Mouse (Mus musculus) stomach, embryonic 14.5 days (tissue): ENCODE data around the gene Gatad2b. TPM values are rescaled to one million over a fixed set of nuclear protein-coding genes. Genes with fewer than 3 reads are reported as not detected.
A peak's percentile ranks its signal among the peaks of the same experiment; 100 is the strongest.

Source experiments
- ATAC-seq: fragments of 200-750 bp; cut with Nextera tagmentation; 2 replicates; pipeline ENCODE4 v1.8.0; 2017; ENCODE audit warnings: low read depth, moderate TSS enrichment; ENCODE audit not compliant: insufficient number of reproducible peaks, insufficient read depth, low FRiP score
- H3K27ac ChIP-seq: fragments of 300-500 bp; sonication (generic); 2 replicates; pipeline ENCODE4 v1.5.1; 2014; ENCODE audit warnings: mild to moderate bottlenecking, low read length, moderate library complexity, mixed read lengths
- H3K27me3 ChIP-seq: fragments of 300-500 bp; sonication (generic); 2 replicates; pipeline ENCODE4 v1.6.1; 2014; ENCODE audit warnings: low read length, control low read depth, mixed read lengths; ENCODE audit not compliant: control insufficient read depth, insufficient read depth
- H3K36me3 ChIP-seq: fragments of 300-500 bp; sonication (generic); 2 replicates; pipeline ENCODE4 v1.6.1; 2014; ENCODE audit warnings: mild to moderate bottlenecking, control low read depth, low read length, moderate library complexity, mixed read lengths; ENCODE audit not compliant: control insufficient read depth, insufficient read depth
- H3K4me1 ChIP-seq: fragments of 300-500 bp; sonication (generic); 2 replicates; pipeline ENCODE4 v1.6.1; 2014; ENCODE audit warnings: low read length, control low read depth, mixed read lengths; ENCODE audit not compliant: control insufficient read depth, insufficient read depth
- H3K4me2 ChIP-seq: fragments of 300-500 bp; sonication (generic); replicated peaks from 2 replicates; pipeline ENCODE4 v1.6.1; 2014; ENCODE audit warnings: low read depth, low read length, control low read depth
- H3K4me3 ChIP-seq: fragments of 300-500 bp; sonication (generic); 2 replicates; pipeline ENCODE4 v1.5.1; 2014; ENCODE audit warnings: low read depth, low read length, control low read depth
- H3K9ac ChIP-seq: fragments of 300-500 bp; sonication (generic); replicated peaks from 2 replicates; pipeline ENCODE4 v1.6.1; 2014; ENCODE audit warnings: low read depth, mild to moderate bottlenecking, control low read depth, low read length, moderate library complexity, mixed read lengths
- H3K9me3 ChIP-seq: fragments of 300-500 bp; sonication (generic); 2 replicates; pipeline ENCODE4 v1.6.1; 2016; ENCODE audit warnings: low read depth, low read length, control low read depth; ENCODE audit not compliant: control insufficient read depth
- WGBS: fragments of 180-500 bp; shearing (Covaris S2); extraction: QIAGEN DNeasy Blood & Tissue Kit; methylation state at CpG from one replicate; pipeline ENCODE4 v1.1.7; 2014; 5-methylcytosine and 5-hydroxymethylcytosine counted together
- polyA plus RNA-seq: library from polyadenylated mRNA; unstranded; fragments of >200 nt; fragmentation: Nextera tagmentation; extraction: Ambion mirVana; gene quantifications from 2 replicates; pipeline ENCODE4 v1.2.1, GENCODE M21; 2014

The Gatad2b gene
- polyA plus RNA-seq, 1 experiment from 2014 or later: 28.7 TPM

GRCm38 (mm10) chr3:90309589-90309988 lies 16.6 kb downstream of the Gatad2b start:
- H3K4me1 ChIP-seq: 0 out of 2 replicates have a peak, but pooled peaks cover 3% of the 10 kb centered on the region
- H3K27me3 ChIP-seq: no peaks in the 10 kb centered on the region
- H3K9me3 ChIP-seq: no peaks in the 10 kb centered on the region
- no peak overlapping the region for H3K27ac ChIP-seq
- H3K4me3 ChIP-seq: no peak overlapping the region
- H3K4me2 ChIP-seq: no peak overlapping the region
- no peaks in the 10 kb centered on the region for H3K36me3 ChIP-seq
- ATAC-seq: no peak
- H3K9ac ChIP-seq: no peak overlapping the region

GRCm38 (mm10) chr3:90313367-90313766 lies 20.4 kb downstream of the Gatad2b start:
- H3K27ac ChIP-seq: no peak overlapping the region
- H3K4me3 ChIP-seq: no peak overlapping the region
- no peak overlapping the region for H3K9ac ChIP-seq
- no peaks in the 10 kb centered on the region for H3K4me1 ChIP-seq
- H3K36me3 ChIP-seq: no peaks in the 10 kb centered on the region
- no peaks in the 10 kb centered on the region for H3K9me3 ChIP-seq
- H3K27me3 ChIP-seq: no peaks in the 10 kb centered on the region
- no peak overlapping the region for H3K4me2 ChIP-seq
- ATAC-seq: no peak

GRCm38 (mm10) chr3:90314241-90314640 lies 21.3 kb downstream of the Gatad2b start:
- H3K4me2 ChIP-seq: no peak overlapping the region
- no peaks in the 10 kb centered on the region for H3K4me1 ChIP-seq
- no peak overlapping the region for H3K9ac ChIP-seq
- no peak for ATAC-seq
- H3K9me3 ChIP-seq: no peaks in the 10 kb centered on the region
- H3K27ac ChIP-seq: no peak overlapping the region
- no peaks in the 10 kb centered on the region for H3K27me3 ChIP-seq
- H3K4me3 ChIP-seq: no peak overlapping the region
- no peaks in the 10 kb centered on the region for H3K36me3 ChIP-seq

GRCm38 (mm10) chr3:90322289-90322688 lies 29.3 kb downstream of the Gatad2b start:
- no peak overlapping the region for H3K4me3 ChIP-seq
- no peak overlapping the region for H3K9ac ChIP-seq

GRCm38 (mm10) chr3:90323119-90323518 lies 30.1 kb downstream of the Gatad2b start:
- no peak overlapping the region for H3K9ac ChIP-seq
- peak overlapping the region; percentile 44 for H3K27ac ChIP-seq
- ATAC-seq: peak; percentile 87
- H3K4me3 ChIP-seq: no peak overlapping the region
- H3K4me2 ChIP-seq: peak overlapping the region; percentile 3; the same call in 1 of the 2 replicates
- H3K27me3 ChIP-seq: no peaks in the 10 kb centered on the region
- H3K9me3 ChIP-seq: no peaks in the 10 kb centered on the region
- WGBS: 3% methylated on average over 5 of the region's 5 CpGs
- H3K4me1 ChIP-seq: peaks cover 23% of the 10 kb centered on the region; the same call in 1 of the 2 replicates
- H3K36me3 ChIP-seq: no peaks in the 10 kb centered on the region

More at GRCm38 (mm10) chr3:90322289-90322688, 29.3 kb downstream of the Gatad2b start:
- 0 out of 2 replicates have a peak overlapping the region, but pooled peaks have one; percentile 0 for H3K4me2 ChIP-seq
- no peak overlapping the region; the same call in 1 of the 2 replicates for H3K27ac ChIP-seq
- 45% methylated on average over 6 of the region's 6 CpGs for WGBS
- peaks cover 23% of the 10 kb centered on the region; the same call in 1 of the 2 replicates for H3K4me1 ChIP-seq
- no peaks in the 10 kb centered on the region for H3K27me3 ChIP-seq
- no peaks in the 10 kb centered on the region for H3K9me3 ChIP-seq
- no peak for ATAC-seq
- H3K36me3 ChIP-seq: no peaks in the 10 kb centered on the region

GRCm38 (mm10) chr3:90332485-90332884 lies 39.5 kb downstream of the Gatad2b start:
- H3K27me3 ChIP-seq: no peaks in the 10 kb centered on the region
- ATAC-seq: no peak
- 83% methylated on average over 5 of the region's 5 CpGs for WGBS
- H3K9ac ChIP-seq: no peak overlapping the region
- H3K4me2 ChIP-seq: no peak overlapping the region
- H3K4me1 ChIP-seq: no peaks in the 10 kb centered on the region
- no peak overlapping the region for H3K4me3 ChIP-seq
- H3K36me3 ChIP-seq: no peaks in the 10 kb centered on the region
- no peak overlapping the region for H3K27ac ChIP-seq
- H3K9me3 ChIP-seq: no peaks in the 10 kb centered on the region

GRCm38 (mm10) chr3:90335517-90335916 lies 42.5 kb downstream of the Gatad2b start:
- Histone ChIP-seq H3K4me2 (no peak overlapping the region), H3K9me3 (no peaks in the 10 kb centered on the region), H3K9ac (no peak overlapping the region), H3K4me3 (no peak overlapping the region), H3K27ac (no peak overlapping the region), H3K4me1 (0 out of 2 replicates have a peak, but pooled peaks cover 4% of the 10 kb centered on the region), H3K27me3 (no peaks in the 10 kb centered on the region), H3K36me3 (no peaks in the 10 kb centered on the region)
- ATAC-seq: no peak

- Histone ChIP-seq H3K36me3 (peaks cover 5% of the 10 kb centered on the region; the same call in 1 of the 2 replicates), H3K4me1 (0 out of 2 replicates have a peak, but pooled peaks cover 4% of the 10 kb centered on the region), H3K27me3 (no peaks in the 10 kb centered on the region), H3K4me2 (no peak overlapping the region), H3K9me3 (no peaks in the 10 kb centered on the region), H3K27ac (no peak overlapping the region), H3K9ac (no peak overlapping the region), H3K4me3 (no peak overlapping the region)
- ATAC-seq: no peak
- WGBS: 75% methylated on average over 3 of the region's 3 CpGs
Observed at GRCm38 (mm10) chr3:90338190-90338589, 45.2 kb downstream of the Gatad2b start.

- no peak for ATAC-seq
- Histone ChIP-seq H3K4me1 (0 out of 2 replicates have a peak, but pooled peaks cover 4% of the 10 kb centered on the region), H3K4me2 (no peak overlapping the region), H3K27me3 (no peaks in the 10 kb centered on the region), H3K4me3 (no peak overlapping the region), H3K36me3 (peaks cover 13% of the 10 kb centered on the region; the same call in 1 of the 2 replicates), H3K9ac (no peak overlapping the region), H3K9me3 (no peaks in the 10 kb centered on the region), H3K27ac (no peak overlapping the region)
Observed at GRCm38 (mm10) chr3:90340177-90340576, 47.2 kb downstream of the Gatad2b start.
